Mouse (Mus musculus) kidney, postnatal 36 days (tissue): ENCODE results near the gene Vegfa.
A peak's percentile ranks its signal among the peaks of the same experiment; 100 is the strongest.

ENCODE experiments used
- DNase-seq, 2 experiments: peaks; one replicate each; pipeline ENCODE4 v3.0.0; 2021 to 2022; ENCODE audit warnings: mixed read lengths in 2 of 2

Vegfa gene

DNA sequence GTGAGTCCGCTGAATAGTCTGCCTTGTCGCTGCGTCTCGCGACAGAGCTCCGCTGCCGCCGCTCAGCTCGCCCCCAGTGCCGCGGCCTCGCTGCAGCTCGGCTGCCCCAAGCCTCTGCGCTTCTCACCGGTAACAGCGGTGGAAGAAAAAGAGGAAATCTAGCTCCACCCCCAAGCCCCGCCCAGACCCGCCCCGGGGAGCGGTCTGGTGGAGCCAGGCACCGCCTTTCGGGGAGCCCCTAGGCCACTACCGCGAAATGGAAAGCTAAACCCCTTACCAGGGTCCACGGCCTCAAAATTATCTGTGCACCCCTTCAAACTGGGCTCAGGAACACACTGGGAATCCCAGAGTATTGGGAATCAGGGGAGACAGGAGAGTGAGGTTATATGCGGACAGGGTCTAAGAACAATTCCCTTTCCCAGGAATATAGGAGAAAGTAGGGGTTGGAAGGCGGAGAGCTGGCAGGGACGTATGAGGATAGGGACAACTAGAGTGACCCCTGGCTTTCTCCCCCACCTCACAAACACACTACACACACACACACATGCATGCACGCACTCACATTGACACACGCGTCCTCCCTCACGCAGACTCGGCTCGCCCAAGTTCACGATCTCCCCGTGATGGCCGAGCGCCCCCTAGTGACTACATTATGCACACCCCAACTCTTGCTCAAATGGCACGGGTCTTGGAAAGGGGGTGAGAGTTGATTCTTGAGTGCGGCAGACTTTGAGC lies at the start of gene Vegfa:
Vegfa (minus strand) TSS at position 113 of the 735 bp plus-strand sequence.
- DNase-seq, result peak; percentile 91 to 96

DNA sequence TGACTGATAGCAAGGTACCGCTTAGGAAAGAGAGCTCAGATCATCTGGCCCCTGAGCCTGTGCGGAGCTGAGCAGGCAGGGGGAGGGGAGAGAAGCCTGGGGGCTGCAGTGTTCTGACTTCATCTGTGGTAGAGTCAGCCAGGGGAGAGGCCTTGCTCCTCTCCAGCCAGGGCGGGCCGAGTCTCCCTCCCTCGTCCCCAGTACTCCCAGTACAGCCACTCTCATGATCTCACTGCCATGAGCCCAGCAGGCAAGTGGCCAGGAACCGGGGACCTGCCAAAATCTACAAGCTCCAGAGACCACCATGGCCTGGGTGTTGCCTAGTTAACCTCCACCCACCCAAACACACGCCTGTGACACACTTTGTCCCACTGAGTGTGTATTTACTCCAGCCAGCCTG lies 49.5 kb upstream of the Vegfa start:
- no peak for DNase-seq

DNA sequence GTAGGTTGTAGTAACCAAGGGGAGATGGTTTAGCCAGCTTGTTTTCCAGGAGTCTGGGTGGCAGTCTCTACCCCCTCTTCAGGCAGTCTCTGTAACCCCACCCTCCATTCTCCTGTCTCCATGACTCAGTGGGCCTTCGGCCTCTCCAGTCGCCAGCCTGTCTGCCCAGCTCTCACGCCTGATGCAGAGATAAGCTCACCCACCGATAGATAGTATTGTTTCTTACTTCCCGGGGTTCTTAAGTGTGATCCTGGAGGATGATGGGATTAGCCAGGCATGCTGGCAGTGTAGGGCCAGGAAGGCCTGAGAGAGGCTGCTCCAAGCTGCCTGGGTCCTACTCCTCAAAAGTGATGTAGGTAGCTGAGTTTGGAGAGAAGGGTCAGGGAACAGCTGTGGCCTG lies 48.9 kb upstream of the Vegfa start:
- no peak for DNase-seq

DNA sequence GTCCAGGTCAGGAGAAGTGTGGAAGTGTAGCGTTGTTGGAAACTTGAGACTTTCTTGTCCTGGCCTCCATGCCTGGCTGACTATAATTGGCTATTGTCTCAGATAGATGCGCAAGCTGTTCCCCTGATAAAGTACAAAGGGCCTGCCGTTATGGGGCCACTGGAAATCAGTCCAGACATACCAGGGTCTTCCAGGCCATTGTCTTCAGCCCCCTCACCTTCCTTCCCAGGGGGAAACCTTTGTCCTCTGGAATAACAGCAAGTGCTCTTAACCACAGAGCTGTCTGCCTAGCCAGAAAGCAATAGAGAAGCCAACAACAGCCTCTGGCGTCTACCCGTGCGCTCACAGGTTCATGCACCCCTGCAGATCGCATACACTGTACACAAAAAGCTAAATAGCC lies 48.2 kb upstream of the Vegfa start:
- DNase-seq, result no peak

DNA sequence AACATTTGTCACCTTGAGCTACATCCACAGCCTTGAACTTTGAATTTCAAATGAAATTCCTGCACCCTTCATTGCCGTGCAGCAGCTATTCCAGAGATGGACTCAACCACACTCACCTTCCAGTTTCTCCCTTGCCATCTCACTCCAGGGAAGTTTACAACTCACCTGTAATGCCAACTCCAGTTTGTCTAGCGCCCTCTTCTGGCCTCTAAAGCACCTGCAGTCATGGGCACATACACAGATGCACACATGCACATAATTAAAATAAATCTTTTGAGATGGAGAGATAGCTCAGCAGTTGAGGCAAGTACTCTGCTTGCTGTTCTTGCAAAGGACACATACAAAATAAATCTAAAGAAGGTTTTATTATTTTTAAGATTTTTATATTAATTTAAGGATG lies 46.9 kb upstream of the Vegfa start:
- DNase-seq, result no peak

DNA sequence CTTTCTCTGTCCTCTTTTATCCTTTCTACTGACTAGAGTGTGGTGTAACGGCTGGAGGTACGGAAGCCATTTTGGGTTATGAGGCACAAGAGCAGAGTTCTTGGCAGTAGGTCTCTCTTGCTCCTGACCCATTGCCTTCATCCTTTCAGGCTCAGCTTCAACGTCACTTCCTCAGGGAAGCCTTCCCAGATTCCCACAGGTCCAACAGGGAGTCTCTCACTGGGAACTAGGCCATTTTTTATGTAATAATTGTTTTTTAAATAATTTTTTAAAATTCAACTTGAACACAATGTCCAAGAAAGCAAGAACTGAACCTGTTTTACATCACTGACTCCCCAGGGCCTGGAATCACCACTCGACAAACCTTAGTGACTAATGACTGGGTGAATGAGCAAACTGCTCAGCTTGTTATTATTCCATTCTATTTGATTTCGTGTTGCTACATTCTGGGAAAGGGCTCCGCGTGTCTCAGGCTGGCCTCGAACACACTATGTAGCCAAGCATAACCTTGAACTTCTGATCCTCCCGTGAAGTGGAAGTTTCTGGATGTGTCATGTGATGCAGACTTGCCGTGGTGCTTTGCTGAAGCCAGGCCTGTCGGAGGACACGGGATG lies 45.9 kb upstream of the Vegfa start:
- DNase-seq, result no peak

DNA sequence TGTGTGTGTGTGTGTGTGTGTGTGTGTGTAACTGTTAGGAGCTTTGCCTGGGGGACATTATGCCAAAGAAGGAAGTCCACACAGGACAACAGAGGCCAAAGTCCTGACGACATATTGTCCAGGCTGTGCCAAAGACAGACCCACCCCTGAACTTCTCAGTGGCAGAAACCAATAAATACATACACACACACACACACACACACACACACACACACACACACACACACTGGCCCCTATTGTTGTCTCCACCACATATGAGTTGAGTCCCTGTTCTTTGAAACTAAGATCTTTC lies 44.0 kb upstream of the Vegfa start:
- peak in 1 of 2 experiments; percentile 22 for DNase-seq

DNA sequence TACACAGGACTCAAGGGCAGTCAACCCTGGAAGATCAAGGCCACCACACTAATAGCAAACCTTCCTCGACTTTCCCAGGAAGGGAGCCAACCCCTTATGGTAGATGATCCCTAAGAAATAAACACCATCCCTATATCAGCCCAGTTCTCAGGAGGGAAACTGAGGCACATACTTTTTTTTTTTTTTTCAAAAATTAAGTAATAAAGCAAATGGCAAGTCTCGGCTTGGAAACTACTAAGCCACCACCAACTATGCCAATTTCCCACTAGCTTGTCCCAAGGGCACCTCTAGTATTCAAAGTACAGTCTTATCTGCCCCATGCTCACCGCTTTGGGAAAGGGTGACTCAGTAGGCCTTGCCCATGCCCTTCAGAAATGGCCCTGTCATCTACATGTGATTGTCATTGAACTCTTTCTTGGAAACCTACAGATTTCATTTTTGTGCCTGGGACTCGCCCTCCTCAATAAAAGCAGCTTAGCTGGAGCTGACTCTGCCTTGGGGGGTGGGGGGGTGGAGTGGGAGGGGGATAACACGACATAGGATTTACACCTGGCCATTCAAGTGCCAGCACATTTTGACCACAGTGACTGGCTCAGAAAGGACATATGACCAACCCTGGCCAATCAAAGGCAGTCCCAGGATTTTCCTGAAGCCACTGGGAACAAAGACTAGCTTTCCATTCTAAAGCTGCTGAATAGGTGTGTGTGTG lies 43.5 kb upstream of the Vegfa start:
- no peak for DNase-seq

DNA sequence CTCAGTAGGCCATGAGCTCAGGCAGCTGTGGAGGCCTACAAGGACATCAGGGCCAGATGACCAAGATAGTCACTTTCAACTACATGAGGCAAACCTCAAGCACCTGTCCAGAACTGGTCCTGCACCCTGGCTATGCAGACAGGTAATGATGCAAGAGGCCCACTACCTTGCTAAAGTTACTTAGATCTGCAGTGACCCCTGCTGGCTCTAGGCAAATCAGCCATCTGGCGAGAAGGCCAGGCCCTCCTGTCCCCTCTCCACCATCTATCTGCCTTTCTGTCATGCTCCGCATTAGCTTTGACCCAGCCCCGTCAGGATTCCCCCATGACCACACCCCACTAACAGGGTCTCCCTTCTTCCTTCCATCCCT lies 42.9 kb upstream of the Vegfa start:
- DNase-seq, result peak in 1 of 2 experiments; percentile 66

DNA sequence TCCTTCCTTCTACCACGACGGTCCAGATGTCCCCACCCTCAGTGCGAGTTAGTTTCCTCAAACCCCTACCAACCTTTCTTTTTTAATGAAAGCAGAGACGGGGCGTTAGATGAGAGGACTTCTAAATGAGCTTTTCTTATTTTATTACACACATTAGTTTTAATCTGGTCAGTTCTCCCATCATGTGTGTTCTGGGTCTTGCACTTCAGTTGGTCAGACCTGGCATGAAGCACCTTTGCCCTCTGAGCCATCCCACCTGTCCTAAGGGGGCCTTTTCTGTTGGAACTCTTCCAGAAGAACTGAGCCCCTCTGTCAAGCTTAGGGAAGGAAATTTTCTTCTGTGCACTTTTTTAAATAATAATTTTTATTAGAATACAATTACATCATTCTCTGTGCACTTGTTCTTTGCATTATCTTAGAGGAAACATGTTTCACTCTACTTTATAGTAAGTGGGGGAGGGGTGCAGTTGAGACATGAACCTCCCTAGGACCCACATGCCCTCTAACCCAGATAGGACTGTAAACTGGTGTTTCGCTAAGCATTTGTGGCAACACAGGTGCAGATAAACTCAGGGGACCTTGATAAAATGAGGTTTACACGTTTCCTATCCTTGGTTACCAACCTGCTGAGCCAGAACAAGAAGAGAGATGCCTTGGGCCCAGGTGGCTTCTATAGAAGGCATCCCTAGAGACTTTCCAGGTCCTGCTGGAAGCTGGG lies 42.4 kb upstream of the Vegfa start:
- no peak for DNase-seq

DNA sequence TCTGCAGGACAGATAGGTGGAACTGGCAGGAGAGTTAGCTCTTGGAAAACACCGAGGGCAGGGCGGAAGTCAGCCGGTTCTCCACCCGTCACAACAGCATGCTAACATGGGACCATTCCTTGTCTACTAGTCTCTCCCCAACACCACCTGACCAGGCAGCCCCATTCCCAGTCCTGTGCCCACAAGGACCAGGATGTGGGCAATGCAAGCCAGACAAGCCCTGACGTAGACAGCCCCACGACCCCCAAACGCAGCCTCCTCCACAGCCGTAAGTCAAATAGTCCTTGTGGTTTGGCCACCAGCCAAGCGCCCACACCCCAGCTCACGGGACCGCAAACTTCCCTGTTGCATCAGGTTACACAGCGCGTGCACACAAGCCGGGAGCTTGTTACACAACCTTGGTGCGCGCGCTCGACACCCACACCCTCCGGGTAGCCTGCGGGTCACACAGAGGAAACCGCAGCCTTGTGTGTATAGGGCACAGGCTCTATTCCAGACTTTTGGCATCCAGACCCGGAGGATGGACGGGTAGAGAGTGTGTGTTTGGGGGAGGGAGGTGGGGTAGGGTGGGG lies 41.6 kb upstream of the Vegfa start:
- peak; percentile 71 to 77 for DNase-seq

DNA sequence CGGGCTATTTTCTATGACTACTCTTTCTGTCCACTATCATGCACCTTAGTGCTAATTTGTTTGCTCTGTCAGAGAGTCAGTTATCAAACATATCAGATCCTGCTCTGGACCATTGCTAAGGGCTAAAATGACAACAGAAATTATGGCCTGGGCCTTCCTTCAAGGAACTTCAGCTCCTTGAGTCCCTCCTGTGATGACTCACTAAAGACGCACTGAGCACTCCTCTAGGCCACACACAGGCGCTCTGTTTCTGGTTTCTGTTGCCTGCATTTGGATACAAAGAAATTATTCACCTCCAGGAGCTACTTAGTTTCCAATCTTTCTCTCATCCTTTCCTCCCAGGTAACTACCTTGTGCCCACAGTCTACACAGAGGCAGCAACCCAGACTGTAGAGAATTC lies 39.4 kb upstream of the Vegfa start:
- no peak for DNase-seq

DNA sequence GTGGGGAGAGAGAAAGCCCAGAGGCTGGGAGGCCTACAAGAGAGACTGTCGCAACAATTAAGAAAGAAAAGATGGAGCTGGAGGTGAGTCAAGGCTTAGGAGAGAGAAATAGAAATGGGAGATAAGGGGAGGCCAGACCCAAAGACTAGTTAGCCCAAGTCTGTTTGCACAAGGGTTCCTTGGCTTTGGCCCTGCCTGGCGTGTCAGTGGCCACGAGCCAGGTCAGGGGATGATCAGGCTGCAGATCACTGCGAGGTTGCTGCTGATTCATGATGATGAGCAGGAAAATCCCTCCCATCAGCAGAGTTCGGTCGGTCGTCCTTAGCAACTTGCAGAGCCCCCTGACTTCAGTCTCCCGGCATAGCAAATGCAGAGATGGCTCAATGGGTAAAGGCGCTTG lies 37.9 kb upstream of the Vegfa start:
- no peak for DNase-seq

DNA sequence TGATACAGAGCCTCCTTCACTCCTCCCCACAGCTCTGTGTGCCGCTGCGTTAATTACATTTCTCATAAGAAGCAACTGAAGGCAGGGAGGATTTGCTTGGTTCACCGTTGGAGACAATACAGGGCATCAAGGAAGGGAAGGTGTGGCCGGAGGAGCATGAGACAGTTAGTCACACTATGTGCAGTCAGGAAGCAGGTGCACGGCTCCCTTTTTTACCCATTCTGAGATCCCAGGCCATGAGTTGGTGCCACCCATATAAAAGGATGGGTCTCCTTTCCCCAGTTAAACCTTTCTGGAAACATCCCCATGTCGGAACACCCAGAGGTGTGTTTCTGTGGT lies 31.8 kb upstream of the Vegfa start:
- DNase-seq, result no peak

DNA sequence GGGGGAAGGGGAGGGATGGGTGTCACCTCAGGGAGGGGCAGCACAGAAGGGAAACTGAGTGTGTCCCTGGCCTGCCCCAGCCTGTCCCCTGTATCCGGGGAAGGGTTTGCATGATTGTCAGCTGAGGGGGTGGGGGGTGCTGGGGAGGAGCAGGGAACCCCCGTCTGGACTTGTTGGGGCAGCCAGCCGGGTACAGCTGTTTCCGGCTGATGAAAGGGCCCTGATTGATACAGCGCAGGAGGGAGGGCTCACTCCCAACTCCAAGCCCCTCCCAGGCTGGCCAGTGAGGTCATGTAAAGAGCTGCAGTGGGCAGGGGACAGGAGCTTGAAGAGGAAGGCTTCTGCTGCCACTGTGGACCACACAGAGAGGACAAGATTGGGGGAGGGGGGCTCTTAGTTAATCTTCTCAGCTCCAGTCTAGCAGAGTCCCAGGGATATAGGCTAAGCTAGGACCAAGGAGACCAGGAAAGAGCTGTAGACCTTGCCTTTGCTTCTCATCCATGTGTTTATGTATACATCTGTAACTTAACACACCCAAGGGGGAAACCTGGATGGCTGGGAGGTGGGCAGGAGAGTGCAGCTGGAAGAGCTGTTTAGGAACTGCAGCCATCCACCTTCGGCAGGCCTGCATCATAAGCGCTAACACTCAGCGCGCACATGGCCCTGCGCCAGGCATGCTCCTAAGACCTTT lies 31.3 kb upstream of the Vegfa start:
- peak in 1 of 2 experiments; percentile 72 for DNase-seq

DNA sequence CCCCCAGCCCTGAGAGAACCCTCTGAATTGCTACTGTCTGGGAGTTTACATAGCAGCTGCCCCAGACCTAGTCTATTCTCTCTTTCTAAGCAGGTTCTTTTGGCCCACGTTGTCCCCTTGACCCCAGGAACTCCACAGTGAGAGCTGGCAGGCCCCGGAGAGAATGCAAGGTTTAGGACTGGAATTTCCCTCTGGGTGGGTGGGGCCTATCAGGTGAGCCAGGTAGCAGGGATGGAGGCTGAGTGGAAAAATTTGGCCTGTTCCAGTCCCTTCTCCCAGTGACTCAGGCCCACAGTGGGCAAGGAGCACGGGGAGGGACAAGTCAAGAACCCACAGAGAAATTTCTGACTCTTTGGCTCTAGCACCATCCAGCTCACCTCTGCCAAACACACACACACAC lies 28.1 kb upstream of the Vegfa start:
- peak; percentile 41 to 43 for DNase-seq

DNA sequence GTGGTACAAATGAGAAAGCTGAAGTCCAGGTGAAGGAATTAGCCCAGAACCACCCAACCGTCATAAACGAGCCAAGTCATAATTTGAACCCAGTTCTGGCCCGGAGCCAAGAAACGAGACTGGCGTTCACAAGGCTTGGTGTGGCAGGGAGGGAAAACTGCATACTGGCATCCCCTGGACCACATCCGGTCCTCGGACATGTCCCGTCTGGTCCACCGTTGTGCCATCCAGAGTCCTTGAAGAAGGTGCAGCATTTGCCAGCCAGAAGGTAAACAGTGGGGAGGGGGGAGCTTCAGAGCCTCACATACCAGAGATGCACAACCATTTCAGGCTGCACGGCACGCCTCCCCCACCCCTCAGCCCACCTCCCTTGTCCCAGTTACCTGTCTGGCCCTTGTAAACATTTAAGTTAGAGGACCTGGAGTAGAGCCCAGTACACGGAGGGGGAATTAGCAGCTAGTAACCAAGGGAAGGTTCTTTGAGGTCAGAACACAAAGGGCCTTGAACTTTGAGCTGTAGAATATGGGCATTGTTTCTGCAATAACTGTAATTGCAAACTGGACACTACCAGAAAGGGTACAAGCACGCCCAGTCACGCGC lies 27.2 kb upstream of the Vegfa start:
- DNase-seq, result peak; percentile 39 to 71

DNA sequence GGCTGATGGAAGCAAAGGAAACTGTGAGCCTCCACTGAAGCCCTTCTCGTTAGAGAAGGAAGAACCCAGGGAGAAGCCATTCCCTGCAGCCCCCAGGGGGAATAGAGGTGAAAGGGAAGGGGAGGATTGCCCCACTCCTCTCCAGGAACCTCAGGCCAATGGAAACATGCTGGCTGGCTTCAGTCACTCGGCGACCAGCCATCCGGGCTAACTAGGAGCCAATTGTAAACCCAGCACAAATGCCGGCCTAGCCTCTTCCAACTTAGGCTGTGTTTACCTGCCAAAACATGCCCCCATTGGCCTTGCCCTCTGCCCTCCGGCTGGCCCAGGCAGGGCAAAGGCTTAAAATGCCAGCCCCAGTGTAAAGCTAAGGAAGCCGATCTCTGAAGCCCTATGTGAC lies 24.1 kb upstream of the Vegfa start:
- peak; percentile 20 to 48 for DNase-seq

DNA sequence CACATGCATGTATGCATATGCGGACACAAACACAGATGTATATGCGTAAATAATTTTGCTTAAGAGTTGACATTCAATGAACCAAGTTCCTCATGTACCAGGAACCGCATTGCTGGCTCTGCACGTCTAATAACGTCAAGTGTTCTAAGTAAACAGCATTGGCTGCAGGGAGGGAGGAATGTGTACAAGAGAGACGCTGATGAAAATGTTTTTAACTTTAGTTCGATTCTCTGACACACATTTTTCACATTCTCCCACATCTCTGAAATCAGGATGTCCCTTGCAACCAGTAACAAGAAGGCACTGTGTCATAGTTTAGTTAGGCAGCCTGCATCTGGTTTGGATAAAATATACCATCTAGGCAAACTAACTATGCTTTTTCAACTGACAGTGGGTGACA lies 23.6 kb upstream of the Vegfa start:
- DNase-seq, result no peak

DNA sequence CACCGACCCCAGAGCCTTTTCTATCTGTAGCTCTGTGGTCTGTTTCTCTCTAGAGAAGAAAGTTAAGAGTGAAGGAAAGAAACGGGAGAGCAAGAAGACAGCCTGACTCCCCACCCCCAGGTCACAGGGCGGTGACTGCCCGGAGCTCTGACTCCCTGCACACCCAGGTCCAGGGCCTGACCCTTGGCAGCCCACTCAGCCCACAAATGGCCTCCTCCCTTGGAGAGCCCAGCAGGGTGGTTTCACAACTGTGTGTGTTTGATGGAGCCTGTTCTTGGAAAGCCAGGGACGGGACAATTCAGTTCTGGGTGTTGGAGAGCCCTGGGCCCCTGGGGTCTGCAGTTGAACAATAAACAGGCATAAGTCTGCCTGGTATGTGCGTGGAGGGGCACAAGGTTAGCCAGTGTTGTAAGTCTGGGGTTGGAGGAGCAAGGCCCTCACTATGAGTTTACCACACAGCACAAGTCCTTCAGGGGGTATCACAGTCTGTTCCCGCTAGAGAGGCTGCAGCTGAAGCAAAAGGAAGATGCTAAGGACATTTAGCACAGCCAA lies 21.2 kb upstream of the Vegfa start:
- no peak for DNase-seq

DNA sequence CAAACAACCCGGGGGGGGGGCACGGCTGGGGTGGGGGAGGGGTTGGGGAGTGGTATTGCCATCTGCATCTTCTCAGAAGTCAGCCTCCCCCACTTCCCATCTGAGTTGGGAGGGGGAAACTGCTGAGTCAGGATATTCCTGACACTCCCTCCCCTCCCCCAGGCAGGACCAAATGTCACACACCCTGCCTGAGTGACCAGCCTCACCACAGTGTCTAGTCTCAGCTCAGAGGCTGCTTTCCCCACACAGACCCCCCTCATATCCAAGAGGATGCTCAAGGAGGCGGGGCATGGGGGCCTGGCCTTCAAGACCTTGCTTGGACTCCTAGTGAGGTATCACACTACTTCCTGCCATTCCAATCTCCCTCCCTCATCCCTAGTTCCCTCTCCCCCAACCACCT lies 20.0 kb upstream of the Vegfa start:
- no peak for DNase-seq

DNA sequence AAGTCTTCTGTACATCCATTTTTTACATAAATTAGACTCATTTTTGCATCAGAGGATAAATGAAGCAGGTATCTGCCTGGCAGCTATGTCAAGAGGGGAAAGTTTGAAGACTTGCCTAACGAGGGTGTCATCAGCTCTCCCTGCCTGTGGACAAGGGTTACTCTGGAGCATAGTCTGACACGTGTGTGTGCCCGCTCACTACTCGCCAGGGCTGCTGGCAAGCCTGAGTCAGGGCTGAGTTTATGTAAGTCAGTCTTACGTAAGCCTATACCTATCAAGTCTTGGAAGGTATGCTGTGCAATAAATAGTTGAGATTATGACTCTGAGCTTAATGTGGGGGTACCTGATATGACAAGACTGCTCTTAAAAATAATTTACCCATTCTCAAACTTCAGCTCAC lies 19.2 kb upstream of the Vegfa start:
- DNase-seq, result no peak
